Mouse (Mus musculus) liver, embryonic 16.5 days (tissue): Measurements from ENCODE around the gene Cblc. TPM values are rescaled to one million over a fixed set of nuclear protein-coding genes. Genes with fewer than 3 reads are reported as not detected.
A peak's percentile ranks its signal among the peaks of the same experiment; 100 is the strongest.

Source experiments
- ATAC-seq: fragments of 200-750 bp; cut with Nextera tagmentation; 2 replicates; pipeline ENCODE4 v1.8.0; 2017; ENCODE audit warnings: low read depth, mild to moderate bottlenecking, moderate number of reproducible peaks, moderate library complexity
- H3K27ac ChIP-seq: fragments of 300-500 bp; sonication (generic); 2 replicates; pipeline ENCODE4 v1.5.1; 2014; ENCODE audit warnings: mild to moderate bottlenecking, low read length
- H3K27me3 ChIP-seq: fragments of 300-500 bp; sonication (generic); 2 replicates; pipeline ENCODE4 v1.6.1; 2014; ENCODE audit warnings: low read depth, low read length, mixed read lengths; ENCODE audit not compliant: control insufficient read depth, insufficient read depth
- H3K36me3 ChIP-seq: fragments of 300-500 bp; sonication (generic); 2 replicates; pipeline ENCODE4 v1.6.1; 2014; ENCODE audit warnings: mild to moderate bottlenecking; ENCODE audit not compliant: control insufficient read depth, insufficient read depth
- H3K4me1 ChIP-seq: fragments of 300-500 bp; sonication (generic); 2 replicates; pipeline ENCODE4 v1.6.1; 2014; ENCODE audit warnings: low read depth, low read length, mixed read lengths; ENCODE audit not compliant: control insufficient read depth
- H3K4me2 ChIP-seq: fragments of 300-500 bp; sonication (generic); 2 replicates; pipeline ENCODE4 v1.6.1; 2014; ENCODE audit warnings: low read depth, low read length, mixed read lengths
- H3K4me3 ChIP-seq: fragments of 300-500 bp; sonication (generic); 2 replicates; pipeline ENCODE4 v1.5.1; 2014; ENCODE audit warnings: low read depth, mild to moderate bottlenecking, low read length
- H3K9ac ChIP-seq: fragments of 300-500 bp; sonication (generic); 2 replicates; pipeline ENCODE4 v1.6.1; 2014; ENCODE audit warnings: low read depth, low read length
- H3K9me3 ChIP-seq: fragments of 300-500 bp; sonication (generic); replicated peaks from 2 replicates; pipeline ENCODE4 v1.6.1; 2016; ENCODE audit warnings: low read length; ENCODE audit not compliant: control insufficient read depth
- WGBS: fragments of 180-500 bp; shearing (Covaris S2); extraction: QIAGEN DNeasy Blood & Tissue Kit; methylation state at CpG from one replicate; pipeline ENCODE4 v1.1.7; 2014; ENCODE audit not compliant: insufficient replicate concordance; 5-methylcytosine and 5-hydroxymethylcytosine counted together
- polyA plus RNA-seq: library from polyadenylated mRNA; unstranded; fragments of >200 nt; fragmentation: Nextera tagmentation; extraction: Ambion mirVana; gene quantifications from 2 replicates; pipeline ENCODE4 v1.2.1, GENCODE M21; 2015

Cblc gene
- polyA plus RNA-seq, 1 experiment from 2014 or later: 4.7 TPM

GRCm38 (mm10) chr7:19822193-19822592 is 25.6 kb upstream of the Cblc start:
- Histone ChIP-seq H3K4me1 (peaks cover 15% of the 10 kb centered on the region), H3K4me2 (peak overlapping the region; percentile 65), H3K4me3 (peak overlapping the region; percentile 62), H3K27me3 (peaks cover 18% of the 10 kb centered on the region), H3K9ac (peak overlapping the region; percentile 66), H3K27ac (peak overlapping the region; percentile 79), H3K36me3 (no peaks in the 10 kb centered on the region), H3K9me3 (no peaks in the 10 kb centered on the region)
- 3% methylated on average over 16 of the region's 20 CpGs for WGBS
- no peak for ATAC-seq

- no peak overlapping the region for H3K9ac ChIP-seq
- peak overlapping the region; percentile 62 for H3K4me3 ChIP-seq
- no peak overlapping the region for H3K27ac ChIP-seq
- peaks cover 15% of the 10 kb centered on the region for H3K4me1 ChIP-seq
- no peak for ATAC-seq
- WGBS: 58% methylated on average over 7 of the region's 7 CpGs
- no peaks in the 10 kb centered on the region for H3K36me3 ChIP-seq
- no peaks in the 10 kb centered on the region for H3K9me3 ChIP-seq
- H3K27me3 ChIP-seq: peaks cover 24% of the 10 kb centered on the region
- peak overlapping the region; percentile 65 for H3K4me2 ChIP-seq
Measured at GRCm38 (mm10) chr7:19821633-19822032, 25.0 kb upstream of the Cblc start.

GRCm38 (mm10) chr7:19820347-19821048 is 23.9 kb upstream of the Cblc start:
- H3K9me3 ChIP-seq: no peaks in the 10 kb centered on the region
- H3K27ac ChIP-seq: no peak overlapping the region
- H3K4me2 ChIP-seq: no peak overlapping the region
- no peak for ATAC-seq
- no peaks in the 10 kb centered on the region for H3K36me3 ChIP-seq
- no peak overlapping the region for H3K9ac ChIP-seq
- peaks cover 31% of the 10 kb centered on the region for H3K27me3 ChIP-seq
- H3K4me1 ChIP-seq: peaks cover 21% of the 10 kb centered on the region
- WGBS: 56% methylated on average over 3 of the region's 3 CpGs
- no peak overlapping the region for H3K4me3 ChIP-seq

GRCm38 (mm10) chr7:19818875-19819274 is 22.3 kb upstream of the Cblc start:
- Histone ChIP-seq H3K9me3 (no peaks in the 10 kb centered on the region), H3K4me2 (no peak overlapping the region), H3K36me3 (no peaks in the 10 kb centered on the region), H3K4me3 (no peak overlapping the region), H3K27me3 (peaks cover 31% of the 10 kb centered on the region), H3K9ac (no peak overlapping the region), H3K4me1 (peaks cover 20% of the 10 kb centered on the region), H3K27ac (no peak overlapping the region)
- WGBS: 66% methylated on average over 7 of the region's 7 CpGs
- no peak for ATAC-seq

GRCm38 (mm10) chr7:19818440-19818839 is 21.8 kb upstream of the Cblc start:
- Histone ChIP-seq H3K9ac (no peak overlapping the region), H3K27me3 (peaks cover 31% of the 10 kb centered on the region), H3K4me3 (no peak overlapping the region), H3K4me1 (peaks cover 18% of the 10 kb centered on the region), H3K4me2 (no peak overlapping the region), H3K27ac (no peak overlapping the region), H3K9me3 (no peaks in the 10 kb centered on the region), H3K36me3 (no peaks in the 10 kb centered on the region)
- no peak for ATAC-seq
- 60% methylated on average over 5 of the region's 5 CpGs for WGBS

GRCm38 (mm10) chr7:19817382-19818105 is 20.9 kb upstream of the Cblc start:
- peak; percentile 75 for ATAC-seq
- no peaks in the 10 kb centered on the region for H3K36me3 ChIP-seq
- WGBS: 5% methylated on average over 15 of the region's 15 CpGs
- H3K27me3 ChIP-seq: peaks cover 23% of the 10 kb centered on the region
- H3K4me1 ChIP-seq: peaks cover 14% of the 10 kb centered on the region
- no peaks in the 10 kb centered on the region for H3K9me3 ChIP-seq
- H3K4me3 ChIP-seq: peak overlapping the region; percentile 59
- peak overlapping the region; percentile 42; the same call in 1 of the 2 replicates for H3K9ac ChIP-seq
- peak overlapping the region; percentile 59 for H3K4me2 ChIP-seq
- H3K27ac ChIP-seq: peak overlapping the region; percentile 86

GRCm38 (mm10) chr7:19816224-19816771 is 19.7 kb upstream of the Cblc start:
- Histone ChIP-seq H3K9ac (peak overlapping the region; percentile 43), H3K9me3 (no peaks in the 10 kb centered on the region), H3K27ac (peak overlapping the region; percentile 86), H3K36me3 (no peaks in the 10 kb centered on the region), H3K27me3 (peaks cover 14% of the 10 kb centered on the region), H3K4me1 (peaks cover 14% of the 10 kb centered on the region), H3K4me3 (peak overlapping the region; percentile 59), H3K4me2 (peak overlapping the region; percentile 59)
- WGBS: 0% methylated on average over 28 of the region's 28 CpGs
- peak; percentile 79 for ATAC-seq

GRCm38 (mm10) chr7:19815296-19816223 is 19.0 kb upstream of the Cblc start:
- no peak for ATAC-seq
- H3K4me3 ChIP-seq: peak overlapping the region; percentile 59
- H3K9me3 ChIP-seq: no peaks in the 10 kb centered on the region
- WGBS: 27% methylated on average over 17 of the region's 17 CpGs
- H3K9ac ChIP-seq: peak overlapping the region; percentile 15; the same call in 1 of the 2 replicates
- H3K27me3 ChIP-seq: peaks cover 14% of the 10 kb centered on the region
- peaks cover 14% of the 10 kb centered on the region for H3K4me1 ChIP-seq
- no peaks in the 10 kb centered on the region for H3K36me3 ChIP-seq
- H3K4me2 ChIP-seq: peak overlapping the region; percentile 59
- peak overlapping the region; percentile 61; the same call in 1 of the 2 replicates for H3K27ac ChIP-seq
